Mouse (Mus musculus) embryonic fibroblast, embryonic 13.5 days (primary cell): Measurements from ENCODE around the gene Ggps1.

Experiments
- CTCF ChIP-seq: IDR thresholded peaks from 2 replicates; pipeline ENCODE4 v1.5.1; 2011; ENCODE audit warnings: mild to moderate bottlenecking, control low read depth, low read length, moderate library complexity, borderline replicate concordance; ENCODE audit not compliant: insufficient read depth
- POLR2A ChIP-seq: IDR thresholded peaks from 2 replicates; pipeline ENCODE4 v1.6.1; 2011; ENCODE audit warnings: low read depth, mild to moderate bottlenecking, control low read depth, low read length, moderate library complexity

- TF ChIP-seq POLR2A (no peak), CTCF (no peak)
These were observed 29.8 kb downstream of the Ggps1 start for GRCm38 (mm10) chr13:14033309-14034072.
